Mouse (Mus musculus): ENCODE measurements around the gene Erc2. TPM values are rescaled to one million over a fixed set of nuclear protein-coding genes. Genes with fewer than 3 reads are reported as not detected.

The Erc2 gene
- total and polyA plus RNA-seq, 3 experiments = not detected

DNA sequence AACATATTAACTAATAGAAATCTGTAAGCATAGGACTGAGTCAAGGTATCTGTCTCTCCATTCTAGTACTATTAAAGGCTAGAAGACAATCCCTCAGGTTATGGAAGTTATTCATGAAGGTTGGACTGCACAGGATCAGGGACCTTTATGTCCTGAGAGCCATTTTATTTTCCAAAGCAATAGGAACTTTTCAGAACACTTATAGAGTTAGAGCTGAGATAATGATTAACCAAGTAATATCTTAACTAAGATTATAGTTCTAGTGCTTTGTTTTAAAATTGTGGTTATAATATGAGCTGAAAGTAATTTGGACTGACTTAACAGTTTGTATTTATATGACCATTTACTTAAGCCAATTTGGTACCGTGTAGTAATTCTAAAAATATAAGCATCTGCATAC, 217.9 kb downstream of the Erc2 start:
- no peak overlapping the region for H3K4me2 ChIP-seq (ENCODE audit: insufficient read depth, low read depth, poor library complexity, severe bottlenecking)
- H3K4me1 ChIP-seq (ENCODE audit: control insufficient read depth in 1 of 2, insufficient read depth in 2 of 2) = no peaks in the 10 kb centered on the region
- no peak overlapping the region for H3K9ac ChIP-seq (ENCODE audit: insufficient read depth, low read depth)
- no peaks in the 10 kb centered on the region for H3K79me2 ChIP-seq (replicated peaks; ENCODE audit: control insufficient read depth, extremely low read depth, insufficient read depth, poor library complexity, severe bottlenecking)
- no peaks in the 10 kb centered on the region for H3K36me3 ChIP-seq (replicated peaks in 1 of 2; ENCODE audit: control insufficient read depth in 1 of 2, insufficient read depth in 1 of 2, low read length in 1 of 2)
- H3K27ac ChIP-seq (ENCODE audit: insufficient read depth, low read depth) = no peak overlapping the region
- H3K27me3 ChIP-seq (replicated peaks) = no peaks in the 10 kb centered on the region
- DNase-seq (ENCODE audit: extremely low read depth) = no peak
- dilution Hi-C loops (cut with MboI; ENCODE audit: extremely low pct_ligation_motif_present, extremely low pct_unique_long_range_greater_than_20kb, low sequenced_read_pairs) = no loop called here
- TF ChIP-seq ZC3H11A (IDR thresholded peaks at IDR 0.05; ENCODE audit: low read depth, low read length) = no peak
- no peak for TF ChIP-seq EP300 (IDR thresholded peaks at IDR 0.05; ENCODE audit: low read length)
- no peak for TF ChIP-seq PAX5 (IDR thresholded peaks at IDR 0.05; ENCODE audit: low read length)
- TF ChIP-seq NRF1 (IDR thresholded peaks at IDR 0.05; ENCODE audit: low read depth, low read length) = no peak
- in situ Hi-C loops (cut with MboI; ENCODE audit: low pct_ligation_motif_present, low pct_unique_long_range_greater_than_20kb, low sequenced_read_pairs) = no loop called here
- no peaks in the 10 kb centered on the region for H3K9me3 ChIP-seq (replicated peaks; ENCODE audit: low read length)
- H3K4me3 ChIP-seq (replicated peaks in 1 of 3; ENCODE audit: low read depth in 2 of 3, low read length in 2 of 3, poor library complexity in 1 of 3) = no peak overlapping the region

DNA sequence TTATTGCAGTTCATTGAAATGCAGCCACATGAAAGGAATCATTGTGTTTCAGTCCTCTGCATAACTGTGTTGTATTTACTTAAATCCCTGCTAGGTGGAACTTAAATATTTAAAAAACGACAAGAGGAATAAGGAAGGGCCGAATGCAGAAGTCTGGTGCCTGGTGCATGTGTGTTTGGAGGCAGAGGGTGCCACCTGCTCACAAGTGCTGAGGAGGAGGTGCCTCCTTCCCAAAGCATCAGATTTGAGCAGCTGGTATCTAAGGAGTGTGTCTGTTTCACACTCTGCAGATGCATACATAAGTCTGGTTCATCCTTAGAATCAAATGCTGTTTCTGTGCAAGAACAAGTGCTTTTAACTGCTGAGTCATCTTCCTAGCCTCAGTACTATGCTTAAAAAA, 224.6 kb downstream of the Erc2 start:
- H3K9me3 ChIP-seq (replicated peaks; ENCODE audit: low read length) = no peaks in the 10 kb centered on the region
- H3K4me2 ChIP-seq (ENCODE audit: insufficient read depth, low read depth, poor library complexity, severe bottlenecking) = no peak overlapping the region
- H3K4me3 ChIP-seq (replicated peaks in 1 of 3; ENCODE audit: low read depth in 2 of 3, low read length in 2 of 3, poor library complexity in 1 of 3) = no peak overlapping the region
- no peaks in the 10 kb centered on the region for H3K79me2 ChIP-seq (replicated peaks; ENCODE audit: control insufficient read depth, extremely low read depth, insufficient read depth, poor library complexity, severe bottlenecking)
- no peak for TF ChIP-seq CHD2 (IDR thresholded peaks at IDR 0.05; ENCODE audit: low read length)
- no peak for TF ChIP-seq NELFE (IDR thresholded peaks at IDR 0.05; ENCODE audit: low read depth, low read length)
- no peak for TF ChIP-seq JUN (IDR thresholded peaks at IDR 0.05; ENCODE audit: insufficient read depth, low read depth, low read length)
- TF ChIP-seq RCOR1 (conservative IDR thresholded peaks at IDR 0.05; ENCODE audit: low read depth, low read length) = no peak
- TF ChIP-seq JUND (conservative IDR thresholded peaks at IDR 0.05; ENCODE audit: low read depth, low read length) = no peak
- no peak for TF ChIP-seq IRF4 (IDR thresholded peaks at IDR 0.05; ENCODE audit: low read depth, low read length)
- no peak for TF ChIP-seq USF1 (IDR thresholded peaks at IDR 0.05; ENCODE audit: low read depth, low read length)
- TF ChIP-seq BHLHE40 (IDR thresholded peaks at IDR 0.05; ENCODE audit: low read depth, low read length) = no peak
- no peak for TF ChIP-seq MXI1 (IDR thresholded peaks at IDR 0.05; ENCODE audit: low read depth, low read length)
- TF ChIP-seq UBTF (IDR thresholded peaks at IDR 0.05; ENCODE audit: low read depth, low read length) = no peak
- no peak for TF ChIP-seq POLR2A (IDR thresholded peaks at IDR 0.05; ENCODE audit: low read depth, low read length)
- TF ChIP-seq MAFK (IDR thresholded peaks at IDR 0.05; ENCODE audit: insufficient replicate concordance, low read length) = no peak
- TF ChIP-seq KAT2A (IDR thresholded peaks at IDR 0.05; ENCODE audit: insufficient replicate concordance, low read length) = no peak
- no peak for TF ChIP-seq EP300 (IDR thresholded peaks at IDR 0.05; ENCODE audit: low read length)
- no peak for TF ChIP-seq SMC3 (IDR thresholded peaks at IDR 0.05; ENCODE audit: low read depth, low read length)
- no peak for TF ChIP-seq ZKSCAN1 (IDR thresholded peaks at IDR 0.05; ENCODE audit: borderline replicate concordance, low read depth, low read length)
- no peak for TF ChIP-seq TCF12 (IDR thresholded peaks at IDR 0.05; ENCODE audit: low read depth, low read length)
- no peak for TF ChIP-seq E2F4 (IDR thresholded peaks at IDR 0.05; ENCODE audit: insufficient replicate concordance, low read depth, low read length)
- in situ Hi-C loops (cut with MboI; ENCODE audit: low pct_ligation_motif_present, low pct_unique_long_range_greater_than_20kb, low sequenced_read_pairs) (no loop called here), dilution Hi-C loops (cut with MboI; ENCODE audit: extremely low pct_ligation_motif_present, extremely low pct_unique_long_range_greater_than_20kb, low sequenced_read_pairs) (no loop called here)
- H3K27ac ChIP-seq (ENCODE audit: insufficient read depth, low read depth) = no peak overlapping the region
- H3K36me3 ChIP-seq (replicated peaks in 1 of 2; ENCODE audit: control insufficient read depth in 1 of 2, insufficient read depth in 1 of 2, low read length in 1 of 2) = no peaks in the 10 kb centered on the region
- no peak overlapping the region for H3K9ac ChIP-seq (ENCODE audit: insufficient read depth, low read depth)
- no peaks in the 10 kb centered on the region for H3K4me1 ChIP-seq (ENCODE audit: control insufficient read depth in 1 of 2, insufficient read depth in 2 of 2)
- DNase-seq (ENCODE audit: extremely low read depth) = no peak
- no peaks in the 10 kb centered on the region for H3K27me3 ChIP-seq (replicated peaks)

Measured in CH12.LX (cell line).